Mouse (Mus musculus): ENCODE measurements at regions not wholly inside any gene's neighbourhood (a gene's known extent, or its start where the extent isn't known, plus 50 kb on each side); places are given as distances from the start of the nearest gene placed in this dataset.
A peak's percentile ranks its signal among the peaks of the same experiment; 100 is the strongest.

DNA sequence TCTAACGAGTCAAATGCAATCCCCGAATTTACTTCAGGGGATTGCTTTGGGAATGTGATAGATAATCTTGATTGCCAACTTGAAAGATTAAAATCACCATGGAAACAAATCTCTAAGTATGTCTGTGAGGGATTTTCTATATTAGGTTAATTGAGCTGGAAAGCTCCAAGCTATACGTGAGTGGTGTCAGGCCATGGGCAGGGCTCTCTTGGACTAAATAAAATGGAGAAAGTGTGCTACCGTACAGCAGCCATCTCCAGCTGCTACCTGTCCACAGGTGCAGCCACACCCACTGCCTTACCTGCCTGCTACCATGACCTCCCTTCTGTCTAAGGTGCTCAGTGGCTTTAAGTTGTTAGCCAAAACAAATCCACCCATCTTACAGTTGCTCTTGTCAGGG, 345.0 kb upstream of the Sphkap start:
- H3K4me3 ChIP-seq (ENCODE audit: low read depth, low read length) = no peak overlapping the region
- no peak for ATAC-seq (ENCODE audit: low FRiP score)
- H3K36me3 ChIP-seq (ENCODE audit: insufficient read depth, low read length) = no peaks in the 10 kb centered on the region
- DNase-seq (ENCODE audit: low spot score) = no peak
- 31% methylated on average over 4 of the region's 4 CpGs for WGBS
- no peaks in the 10 kb centered on the region for H3K9me3 ChIP-seq (ENCODE audit: low read length)
- TF ChIP-seq CTCF (IDR thresholded peaks at IDR 0.05) = no peak
- H3K27me3 ChIP-seq (ENCODE audit: insufficient read depth, low read length) = no peaks in the 10 kb centered on the region
- no peak overlapping the region for H3K9ac ChIP-seq (replicated peaks; ENCODE audit: low read length, poor library complexity, severe bottlenecking)
- no peaks in the 10 kb centered on the region for H3K4me1 ChIP-seq (ENCODE audit: insufficient read depth, low read length)
- no peak overlapping the region for H3K27ac ChIP-seq (ENCODE audit: low read depth, low read length)
- H3K4me2 ChIP-seq (ENCODE audit: low read depth, low read length, poor library complexity, severe bottlenecking) = no peak overlapping the region

DNA sequence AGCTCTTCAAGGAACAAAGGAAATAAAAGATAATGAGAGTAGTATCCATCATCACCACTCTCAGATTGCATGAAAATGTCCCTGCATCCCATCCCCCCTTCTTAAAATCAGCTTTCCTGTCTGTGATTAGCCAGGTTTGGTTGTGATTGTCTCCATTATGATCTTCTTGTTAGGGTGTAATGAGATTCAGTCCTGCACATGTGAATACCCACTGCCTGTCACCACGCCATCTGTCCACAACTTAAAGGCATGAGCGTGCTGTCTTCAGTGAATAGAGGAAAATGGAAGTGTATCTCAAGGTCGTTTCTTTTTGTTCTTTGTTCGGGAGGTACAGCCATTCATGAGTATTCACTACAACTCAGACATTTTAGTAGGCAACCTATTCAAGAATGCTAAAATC, 341.0 kb upstream of the Sphkap start:
- H3K9ac ChIP-seq (replicated peaks; ENCODE audit: low read length, poor library complexity, severe bottlenecking) = no peak overlapping the region
- no peak for TF ChIP-seq CTCF (IDR thresholded peaks at IDR 0.05)
- H3K4me1 ChIP-seq (ENCODE audit: insufficient read depth, low read length) = no peaks in the 10 kb centered on the region
- H3K27me3 ChIP-seq (ENCODE audit: insufficient read depth, low read length) = no peaks in the 10 kb centered on the region
- 39% methylated on average over 4 of the region's 4 CpGs for WGBS
- no peaks in the 10 kb centered on the region for H3K36me3 ChIP-seq (ENCODE audit: insufficient read depth, low read length)
- no peak overlapping the region for H3K4me2 ChIP-seq (ENCODE audit: low read depth, low read length, poor library complexity, severe bottlenecking)
- peak; percentile 67 for DNase-seq (ENCODE audit: low spot score)
- H3K9me3 ChIP-seq (ENCODE audit: low read length) = no peaks in the 10 kb centered on the region
- no peak for ATAC-seq (ENCODE audit: low FRiP score)
- H3K27ac ChIP-seq (ENCODE audit: low read depth, low read length) = no peak overlapping the region
- H3K4me3 ChIP-seq (ENCODE audit: low read depth, low read length) = no peak overlapping the region

DNA sequence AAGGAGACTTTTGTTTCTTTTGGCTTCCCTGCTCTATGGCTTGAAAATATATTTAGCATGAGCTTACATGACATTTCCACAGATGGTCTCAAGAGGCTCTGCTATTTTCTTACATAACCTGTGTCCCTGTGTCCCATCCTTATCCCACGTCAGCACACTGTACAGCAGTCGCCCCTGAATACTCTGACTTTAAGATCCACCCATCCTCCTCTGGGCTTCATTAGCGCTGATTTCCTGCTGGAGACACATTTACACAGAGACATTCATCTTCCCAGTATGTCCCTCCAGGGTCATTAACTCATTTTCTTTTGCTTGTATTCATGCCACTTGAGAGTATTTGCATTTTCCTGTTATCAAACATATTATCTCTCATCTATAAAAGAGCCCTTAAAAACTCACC, 340.1 kb upstream of the Sphkap start:
- Histone ChIP-seq H3K4me3 (ENCODE audit: low read depth, low read length) (no peak overlapping the region), H3K9me3 (ENCODE audit: low read length) (no peaks in the 10 kb centered on the region), H3K27ac (ENCODE audit: low read depth, low read length) (no peak overlapping the region), H3K27me3 (ENCODE audit: insufficient read depth, low read length) (no peaks in the 10 kb centered on the region), H3K9ac (replicated peaks; ENCODE audit: low read length, poor library complexity, severe bottlenecking) (no peak overlapping the region), H3K4me1 (ENCODE audit: insufficient read depth, low read length) (no peaks in the 10 kb centered on the region), H3K4me2 (ENCODE audit: low read depth, low read length, poor library complexity, severe bottlenecking) (no peak overlapping the region), H3K36me3 (ENCODE audit: insufficient read depth, low read length) (no peaks in the 10 kb centered on the region)
- no peak for TF ChIP-seq CTCF (IDR thresholded peaks at IDR 0.05)
- 50% methylated on average over 3 of the region's 3 CpGs for WGBS
- no peak for DNase-seq (ENCODE audit: low spot score)
- ATAC-seq (ENCODE audit: low FRiP score) = no peak

DNA sequence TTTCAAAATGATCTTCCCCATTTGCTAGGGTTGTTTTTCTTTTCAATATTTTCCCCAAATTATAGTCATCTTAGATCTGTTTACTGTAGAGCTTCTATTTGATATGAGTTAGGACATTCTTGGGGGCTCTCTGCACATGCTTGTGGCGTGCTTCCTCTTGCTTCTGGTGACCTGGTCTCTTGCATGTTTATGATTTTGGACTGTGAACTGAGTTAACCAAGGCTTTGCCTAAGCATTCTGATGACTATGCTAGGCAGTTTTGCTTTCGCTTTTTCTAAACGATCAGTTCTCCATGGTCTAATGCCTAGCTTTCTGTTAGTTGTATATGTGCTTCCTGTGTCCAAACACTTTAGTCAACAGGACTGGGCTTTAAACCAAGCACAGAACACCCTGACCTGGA, 339.4 kb upstream of the Sphkap start:
- no peak overlapping the region for H3K9ac ChIP-seq (replicated peaks; ENCODE audit: low read length, poor library complexity, severe bottlenecking)
- no peak overlapping the region for H3K4me3 ChIP-seq (ENCODE audit: low read depth, low read length)
- TF ChIP-seq CTCF (IDR thresholded peaks at IDR 0.05) = no peak
- WGBS = 98% methylated on average over 3 of the region's 3 CpGs
- H3K36me3 ChIP-seq (ENCODE audit: insufficient read depth, low read length) = no peaks in the 10 kb centered on the region
- ATAC-seq (ENCODE audit: low FRiP score) (no peak), DNase-seq (ENCODE audit: low spot score) (no peak)
- no peaks in the 10 kb centered on the region for H3K4me1 ChIP-seq (ENCODE audit: insufficient read depth, low read length)
- no peak overlapping the region for H3K27ac ChIP-seq (ENCODE audit: low read depth, low read length)
- H3K9me3 ChIP-seq (ENCODE audit: low read length) = no peaks in the 10 kb centered on the region
- H3K27me3 ChIP-seq (ENCODE audit: insufficient read depth, low read length) = no peaks in the 10 kb centered on the region
- H3K4me2 ChIP-seq (ENCODE audit: low read depth, low read length, poor library complexity, severe bottlenecking) = no peak overlapping the region

DNA sequence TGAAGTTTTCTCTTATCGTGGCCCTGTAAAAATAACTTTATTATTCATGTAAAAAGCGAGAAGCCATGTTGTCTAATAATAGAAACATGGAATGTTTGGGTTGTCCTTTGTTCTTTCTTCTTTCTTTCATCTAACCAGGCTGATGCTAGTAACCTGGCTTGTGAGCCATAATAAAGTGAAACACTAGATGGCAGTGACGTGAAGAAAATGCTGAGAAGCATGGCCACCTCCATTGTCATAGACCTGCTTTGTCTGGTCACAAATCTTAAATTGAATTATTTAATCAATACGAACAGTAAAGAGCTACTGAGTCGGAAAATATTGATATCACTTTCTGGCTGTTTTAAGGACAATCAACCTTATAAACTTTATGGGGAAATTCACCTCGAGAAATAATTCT, 338.0 kb upstream of the Sphkap start:
- ATAC-seq (ENCODE audit: low FRiP score) (peak; percentile 86), DNase-seq (ENCODE audit: low spot score) (peak; percentile 92)
- Histone ChIP-seq H3K4me3 (ENCODE audit: low read depth, low read length) (no peak overlapping the region), H3K9ac (replicated peaks; ENCODE audit: low read length, poor library complexity, severe bottlenecking) (no peak overlapping the region), H3K9me3 (ENCODE audit: low read length) (no peaks in the 10 kb centered on the region), H3K36me3 (ENCODE audit: insufficient read depth, low read length) (no peaks in the 10 kb centered on the region), H3K4me1 (ENCODE audit: insufficient read depth, low read length) (no peaks in the 10 kb centered on the region), H3K27ac (ENCODE audit: low read depth, low read length) (no peak overlapping the region), H3K27me3 (ENCODE audit: insufficient read depth, low read length) (no peaks in the 10 kb centered on the region), H3K4me2 (ENCODE audit: low read depth, low read length, poor library complexity, severe bottlenecking) (no peak overlapping the region)
- WGBS = 19% methylated on average over 6 of the region's 6 CpGs
- TF ChIP-seq CTCF (IDR thresholded peaks at IDR 0.05) = peak; percentile 95

DNA sequence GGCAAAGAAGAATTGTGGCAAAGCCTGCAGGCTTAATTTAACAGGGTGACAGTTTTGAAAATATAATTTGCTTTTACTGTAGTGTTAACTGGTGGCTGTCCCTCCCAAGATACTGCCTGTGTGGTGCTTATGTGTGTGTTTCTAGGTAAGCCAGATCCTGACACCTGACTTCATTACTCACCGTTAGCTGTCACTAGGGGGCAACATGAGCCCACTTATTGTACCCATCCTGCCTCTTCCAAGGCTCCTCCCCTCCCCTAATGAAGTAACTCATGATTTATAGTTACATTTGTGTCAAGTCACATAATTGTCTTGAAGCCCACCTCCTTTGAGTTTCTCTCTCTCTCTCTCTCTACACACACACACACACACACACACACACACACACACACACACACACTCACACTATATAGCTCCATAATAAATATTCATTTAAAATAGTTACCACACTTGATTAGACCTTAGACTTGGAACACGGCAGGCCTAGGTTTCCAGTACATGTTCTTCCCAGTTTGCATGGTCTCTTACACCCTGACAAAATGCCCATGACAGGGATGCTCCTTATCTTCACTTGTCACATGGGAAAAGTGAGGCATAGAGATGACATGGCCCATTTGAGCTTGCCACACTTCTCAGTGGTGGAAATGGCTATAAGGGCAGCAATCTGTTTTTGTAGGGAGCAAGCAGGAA, 328.6 kb upstream of the Sphkap start:
- H3K27ac ChIP-seq (ENCODE audit: low read depth, low read length) = no peak overlapping the region
- H3K9ac ChIP-seq (replicated peaks; ENCODE audit: low read length, poor library complexity, severe bottlenecking) = no peak overlapping the region
- H3K9me3 ChIP-seq (ENCODE audit: low read length) = no peaks in the 10 kb centered on the region
- DNase-seq (ENCODE audit: low spot score) = peak; percentile 82
- no peak overlapping the region for H3K4me3 ChIP-seq (ENCODE audit: low read depth, low read length)
- H3K36me3 ChIP-seq (ENCODE audit: insufficient read depth, low read length) = no peaks in the 10 kb centered on the region
- WGBS = 45% methylated on average over 2 of the region's 2 CpGs
- peak; percentile 80 for TF ChIP-seq CTCF (IDR thresholded peaks at IDR 0.05)
- H3K27me3 ChIP-seq (ENCODE audit: insufficient read depth, low read length) = no peaks in the 10 kb centered on the region
- H3K4me2 ChIP-seq (ENCODE audit: low read depth, low read length, poor library complexity, severe bottlenecking) = no peak overlapping the region
- peak; percentile 80 for ATAC-seq (ENCODE audit: low FRiP score)
- H3K4me1 ChIP-seq (ENCODE audit: insufficient read depth, low read length) = no peaks in the 10 kb centered on the region
